Mouse (Mus musculus) limb, embryonic 14.5 days (tissue): ENCODE data around the gene Nsd2. TPM values are rescaled to one million over a fixed set of nuclear protein-coding genes. Genes with fewer than 3 reads are reported as not detected.
"Not testable (repeated sequence)": the region's sequence is repeated elsewhere in the genome, so short reads cannot be mapped to it uniquely, and the experiment has no call there.

Source experiments
- ATAC-seq: fragments of 200-750 bp; cut with Nextera tagmentation; 2 replicates; pipeline ENCODE4 v1.8.0; 2017; ENCODE audit warnings: low read depth, moderate number of reproducible peaks, moderate TSS enrichment; ENCODE audit not compliant: low FRiP score
- DNase-seq: peaks from one replicate; pipeline ENCODE4 v3.0.0-alpha.2; 2015; ENCODE audit warnings: low spot score
- H3K27ac ChIP-seq: fragments of 300-500 bp; sonication (generic); replicated peaks from 2 replicates; pipeline ENCODE4 v1.5.1; 2014; ENCODE audit warnings: low read depth, mild to moderate bottlenecking, low read length, moderate library complexity, mixed read lengths
- H3K27me3 ChIP-seq: fragments of 300-500 bp; sonication (generic); 2 replicates; pipeline ENCODE4 v1.6.1; 2014; ENCODE audit warnings: low read length, mixed read lengths; ENCODE audit not compliant: control insufficient read depth, insufficient read depth
- H3K36me3 ChIP-seq: fragments of 300-500 bp; sonication (generic); 2 replicates; pipeline ENCODE4 v1.6.1; 2014; ENCODE audit warnings: mild to moderate bottlenecking, low read length, moderate library complexity, mixed read lengths; ENCODE audit not compliant: control insufficient read depth, insufficient read depth
- H3K4me1 ChIP-seq: fragments of 300-500 bp; sonication (generic); 2 replicates; pipeline ENCODE4 v1.6.1; 2014; ENCODE audit warnings: antibody characterized with exemption, low read length, mixed read lengths; ENCODE audit not compliant: control insufficient read depth, insufficient read depth
- H3K4me2 ChIP-seq: fragments of 300-500 bp; sonication (generic); replicated peaks from 2 replicates; pipeline ENCODE4 v1.6.1; 2014; ENCODE audit warnings: low read depth, mild to moderate bottlenecking, low read length, moderate library complexity; ENCODE audit not compliant: severe bottlenecking
- H3K4me3 ChIP-seq: fragments of 300-500 bp; sonication (generic); replicated peaks from 2 replicates; pipeline ENCODE4 v1.5.1; 2014; ENCODE audit warnings: low read length
- H3K9ac ChIP-seq: fragments of 300-500 bp; sonication (generic); 2 replicates; pipeline ENCODE4 v1.6.1; 2014; ENCODE audit warnings: mild to moderate bottlenecking, low read depth, low read length, moderate library complexity; ENCODE audit not compliant: severe bottlenecking
- H3K9me3 ChIP-seq: fragments of 300-500 bp; sonication (generic); 2 replicates; pipeline ENCODE4 v1.6.1; 2016; ENCODE audit warnings: low read length; ENCODE audit not compliant: control insufficient read depth
- POLR2A ChIP-seq: fragments of 200-500 bp; IDR thresholded peaks from 2 replicates; pipeline ENCODE4 v1.8.0; 2012; ENCODE audit warnings: inconsistent platforms, mild to moderate bottlenecking, moderate library complexity, borderline replicate concordance; ENCODE audit not compliant: insufficient read depth, insufficient read length; ENCODE audit errors: extremely low read depth
- WGBS: fragments of 180-500 bp; shearing (Covaris S2); extraction: QIAGEN DNeasy Blood & Tissue Kit; methylation state at CpG from one replicate; pipeline ENCODE4 v1.1.7; 2014; 5-methylcytosine and 5-hydroxymethylcytosine counted together
- polyA plus RNA-seq, 2 experiments: library from polyadenylated mRNA; depleted of rRNA in 1 of 2; stranded (reverse) in 1 of 2; unstranded in 1 of 2; fragments of >200 nt; fragmentation: Nextera tagmentation in 1 of 2; extraction: Ambion mirVana in 1 of 2; gene quantifications; 2 replicates each; pipeline versions ENCODE4 v1.2.1 to v1.2.3; 2012 to 2014

Gene Nsd2
- polyA plus RNA-seq, 2 experiments, result 46.6 to 50.7 TPM

GRCm38 (mm10) chr5:33901278-33901677 lies 80.8 kb downstream of the Nsd2 start:
- 82% methylated on average over 3 of the region's 3 CpGs for WGBS
- no peak overlapping the region for H3K4me2 ChIP-seq
- no peak for TF ChIP-seq POLR2A
- H3K4me3 ChIP-seq, result no peak overlapping the region
- H3K36me3 ChIP-seq, result peaks cover 69% of the 10 kb centered on the region
- H3K27ac ChIP-seq, result no peak overlapping the region
- no peaks in the 10 kb centered on the region for H3K9me3 ChIP-seq
- H3K4me1 ChIP-seq, result no peaks in the 10 kb centered on the region
- no peak for ATAC-seq
- DNase-seq, result no peak
- H3K9ac ChIP-seq, result no peak overlapping the region
- H3K27me3 ChIP-seq, result no peaks in the 10 kb centered on the region

- Histone ChIP-seq H3K27me3 (no peaks in the 10 kb centered on the region), H3K9ac (no peak overlapping the region), H3K9me3 (no peaks in the 10 kb centered on the region), H3K4me1 (no peaks in the 10 kb centered on the region), H3K4me2 (no peak overlapping the region), H3K36me3 (peaks cover 56% of the 10 kb centered on the region), H3K27ac (no peak overlapping the region), H3K4me3 (no peak overlapping the region)
- DNase-seq (no peak), ATAC-seq (no peak)
- WGBS, result 92% methylated on average over 2 of the region's 2 CpGs
- TF ChIP-seq POLR2A, result no peak
Observed at GRCm38 (mm10) chr5:33902696-33903095, 82.2 kb downstream of the Nsd2 start.

- H3K27ac ChIP-seq, result no peak overlapping the region
- no peak for TF ChIP-seq POLR2A
- H3K4me1 ChIP-seq, result no peaks in the 10 kb centered on the region
- H3K4me2 ChIP-seq, result no peak overlapping the region
- WGBS, result 88% methylated on average over 9 of the region's 9 CpGs
- H3K27me3 ChIP-seq, result no peaks in the 10 kb centered on the region
- H3K4me3 ChIP-seq, result no peak overlapping the region
- ATAC-seq (no peak), DNase-seq (no peak)
- no peaks in the 10 kb centered on the region for H3K9me3 ChIP-seq
- peaks cover 51% of the 10 kb centered on the region for H3K36me3 ChIP-seq
- H3K9ac ChIP-seq, result no peak overlapping the region
Observed at GRCm38 (mm10) chr5:33903176-33903575, 82.7 kb downstream of the Nsd2 start.

GRCm38 (mm10) chr5:33915031-33915430 lies 94.5 kb downstream of the Nsd2 start:
- H3K27ac ChIP-seq, DNase-seq, ATAC-seq, H3K4me1 ChIP-seq, H3K27me3 ChIP-seq, H3K4me2 ChIP-seq, H3K4me3 ChIP-seq, H3K9ac ChIP-seq, H3K9me3 ChIP-seq: not testable (repeated sequence)
- peaks cover 49% of the 10 kb centered on the region for H3K36me3 ChIP-seq

- 100% methylated on average over 2 of the region's 2 CpGs for WGBS
- peaks cover 65% of the 10 kb centered on the region for H3K36me3 ChIP-seq
- DNase-seq, H3K27ac ChIP-seq, H3K4me2 ChIP-seq, H3K4me1 ChIP-seq, ATAC-seq, H3K9me3 ChIP-seq, H3K4me3 ChIP-seq, H3K9ac ChIP-seq, H3K27me3 ChIP-seq: not testable (repeated sequence)
Observed at GRCm38 (mm10) chr5:33916616-33917015, 96.1 kb downstream of the Nsd2 start.

GRCm38 (mm10) chr5:33919466-33919865 lies 98.9 kb downstream of the Nsd2 start:
- 100% methylated on average over 1 of the region's 1 CpGs for whole genome bisulfite sequencing
- no peak overlapping the region for H3K4me3 ChIP-seq
- H3K27me3 ChIP-seq, result no peaks in the 10 kb centered on the region
- DNase-seq, result no peak
- no peaks in the 10 kb centered on the region for H3K9me3 ChIP-seq
- H3K4me2 ChIP-seq, result no peak overlapping the region
- no peak for TF ChIP-seq POLR2A
- peaks cover 64% of the 10 kb centered on the region for H3K36me3 ChIP-seq
- no peaks in the 10 kb centered on the region for H3K4me1 ChIP-seq
- no peak overlapping the region for H3K27ac ChIP-seq
- no peak for ATAC-seq
- H3K9ac ChIP-seq, result no peak overlapping the region
